Mouse (Mus musculus): ENCODE results near the gene Atp2a3.

Atp2a3 gene

GRCm38 (mm10) chr11:73001029-73001428 lies 40.1 kb downstream of the Atp2a3 start:
- no peak for DNase-seq (ENCODE audit: low read depth, low spot score)

- peak; percentile 76 for DNase-seq (ENCODE audit: low read depth, low spot score)
These were observed 45.4 kb downstream of the Atp2a3 start for GRCm38 (mm10) chr11:73006377-73006776.

GRCm38 (mm10) chr11:73007113-73007512 lies 46.1 kb downstream of the Atp2a3 start:
- no peak for DNase-seq (ENCODE audit: low read depth, low spot score)

GRCm38 (mm10) chr11:73007698-73008481 lies 46.9 kb downstream of the Atp2a3 start:
- no peak for DNase-seq (ENCODE audit: low read depth, low spot score)

GRCm38 (mm10) chr11:73008826-73009225 lies 47.9 kb downstream of the Atp2a3 start:
- DNase-seq (ENCODE audit: low read depth, low spot score), result no peak

- DNase-seq (ENCODE audit: low read depth, low spot score), result no peak
These were observed 48.7 kb downstream of the Atp2a3 start for GRCm38 (mm10) chr11:73009531-73010274.

GRCm38 (mm10) chr11:73013981-73014380 lies 53.0 kb downstream of the Atp2a3 start:
- DNase-seq (ENCODE audit: low read depth, low spot score), result no peak

- DNase-seq (ENCODE audit: low read depth, low spot score), result no peak
These were observed 53.9 kb downstream of the Atp2a3 start for GRCm38 (mm10) chr11:73014831-73015344.

- no peak for DNase-seq (ENCODE audit: low read depth, low spot score)
These were observed 54.6 kb downstream of the Atp2a3 start for GRCm38 (mm10) chr11:73015391-73016102.

GRCm38 (mm10) chr11:73016103-73016420 lies 55.1 kb downstream of the Atp2a3 start:
- DNase-seq (ENCODE audit: low read depth, low spot score), result no peak

- DNase-seq (ENCODE audit: low read depth, low spot score), result peak; percentile 90
These were observed 57.6 kb downstream of the Atp2a3 start, which contains the start of gene Camkk1 for GRCm38 (mm10) chr11:73018471-73019146. TSS of gene Camkk1 (plus strand) at chr11:73019008.

GRCm38 (mm10) chr11:73019147-73019795 lies 58.3 kb downstream of the Atp2a3 start:
- DNase-seq (ENCODE audit: low read depth, low spot score), result no peak

- no peak for DNase-seq (ENCODE audit: low read depth, low spot score)
These were observed 60.2 kb downstream of the Atp2a3 start for GRCm38 (mm10) chr11:73020953-73021800.

- no peak for DNase-seq (ENCODE audit: low read depth, low spot score)
These were observed 62.1 kb downstream of the Atp2a3 start for GRCm38 (mm10) chr11:73023099-73023498.

GRCm38 (mm10) chr11:73023827-73024226 lies 62.9 kb downstream of the Atp2a3 start:
- no peak for DNase-seq (ENCODE audit: low read depth, low spot score)

- no peak for DNase-seq (ENCODE audit: low read depth, low spot score)
These were observed 63.4 kb downstream of the Atp2a3 start for GRCm38 (mm10) chr11:73024236-73024904.

- no peak for DNase-seq (ENCODE audit: low read depth, low spot score)
These were observed 66.0 kb downstream of the Atp2a3 start for GRCm38 (mm10) chr11:73026961-73027360.

GRCm38 (mm10) chr11:73030821-73031498 lies 70.0 kb downstream of the Atp2a3 start:
- peak; percentile 86 for DNase-seq (ENCODE audit: low read depth, low spot score)

GRCm38 (mm10) chr11:73031536-73031935 lies 70.6 kb downstream of the Atp2a3 start:
- DNase-seq (ENCODE audit: low read depth, low spot score), result no peak

Measured in retina, adult 2 months (tissue).